Mouse (Mus musculus) limb, embryonic 14.5 days (tissue): ENCODE measurements around the gene Clgn. TPM values are rescaled to one million over a fixed set of nuclear protein-coding genes. Genes with fewer than 3 reads are reported as not detected.
"Not testable (repeated sequence)": the region's sequence is repeated elsewhere in the genome, so short reads cannot be mapped to it uniquely, and the experiment has no call there.

Source experiments
- ATAC-seq: fragments of 200-750 bp; cut with Nextera tagmentation; 2 replicates; pipeline ENCODE4 v1.8.0; 2017; ENCODE audit warnings: low read depth, moderate number of reproducible peaks, moderate TSS enrichment; ENCODE audit not compliant: low FRiP score
- DNase-seq: peaks from one replicate; pipeline ENCODE4 v3.0.0-alpha.2; 2015; ENCODE audit warnings: low spot score
- H3K27ac ChIP-seq: fragments of 300-500 bp; sonication (generic); replicated peaks from 2 replicates; pipeline ENCODE4 v1.5.1; 2014; ENCODE audit warnings: low read depth, mild to moderate bottlenecking, low read length, moderate library complexity, mixed read lengths
- H3K27me3 ChIP-seq: fragments of 300-500 bp; sonication (generic); 2 replicates; pipeline ENCODE4 v1.6.1; 2014; ENCODE audit warnings: low read length, mixed read lengths; ENCODE audit not compliant: control insufficient read depth, insufficient read depth
- H3K36me3 ChIP-seq: fragments of 300-500 bp; sonication (generic); 2 replicates; pipeline ENCODE4 v1.6.1; 2014; ENCODE audit warnings: mild to moderate bottlenecking, low read length, moderate library complexity, mixed read lengths; ENCODE audit not compliant: control insufficient read depth, insufficient read depth
- H3K4me1 ChIP-seq: fragments of 300-500 bp; sonication (generic); 2 replicates; pipeline ENCODE4 v1.6.1; 2014; ENCODE audit warnings: antibody characterized with exemption, low read length, mixed read lengths; ENCODE audit not compliant: control insufficient read depth, insufficient read depth
- H3K4me2 ChIP-seq: fragments of 300-500 bp; sonication (generic); replicated peaks from 2 replicates; pipeline ENCODE4 v1.6.1; 2014; ENCODE audit warnings: low read depth, mild to moderate bottlenecking, low read length, moderate library complexity; ENCODE audit not compliant: severe bottlenecking
- H3K4me3 ChIP-seq: fragments of 300-500 bp; sonication (generic); replicated peaks from 2 replicates; pipeline ENCODE4 v1.5.1; 2014; ENCODE audit warnings: low read length
- H3K9ac ChIP-seq: fragments of 300-500 bp; sonication (generic); 2 replicates; pipeline ENCODE4 v1.6.1; 2014; ENCODE audit warnings: mild to moderate bottlenecking, low read depth, low read length, moderate library complexity; ENCODE audit not compliant: severe bottlenecking
- H3K9me3 ChIP-seq: fragments of 300-500 bp; sonication (generic); 2 replicates; pipeline ENCODE4 v1.6.1; 2016; ENCODE audit warnings: low read length; ENCODE audit not compliant: control insufficient read depth
- POLR2A ChIP-seq: fragments of 200-500 bp; IDR thresholded peaks from 2 replicates; pipeline ENCODE4 v1.8.0; 2012; ENCODE audit warnings: inconsistent platforms, mild to moderate bottlenecking, moderate library complexity, borderline replicate concordance; ENCODE audit not compliant: insufficient read depth, insufficient read length; ENCODE audit errors: extremely low read depth
- WGBS: fragments of 180-500 bp; shearing (Covaris S2); extraction: QIAGEN DNeasy Blood & Tissue Kit; methylation state at CpG from one replicate; pipeline ENCODE4 v1.1.7; 2014; 5-methylcytosine and 5-hydroxymethylcytosine counted together
- polyA plus RNA-seq, 2 experiments: library from polyadenylated mRNA; depleted of rRNA in 1 of 2; stranded (reverse) in 1 of 2; unstranded in 1 of 2; fragments of >200 nt; fragmentation: Nextera tagmentation in 1 of 2; extraction: Ambion mirVana in 1 of 2; gene quantifications; 2 replicates each; pipeline versions ENCODE4 v1.2.1 to v1.2.3; 2012 to 2014

The Clgn gene
- polyA plus RNA-seq, 2 experiments = 0.33 to 0.43 TPM

- no peak overlapping the region for H3K27ac ChIP-seq
- H3K9ac ChIP-seq = no peak overlapping the region
- H3K27me3 ChIP-seq = no peaks in the 10 kb centered on the region
- H3K4me2 ChIP-seq = no peak overlapping the region
- no peaks in the 10 kb centered on the region for H3K9me3 ChIP-seq
- ATAC-seq = no peak
- H3K4me3 ChIP-seq = no peak overlapping the region
- no peaks in the 10 kb centered on the region for H3K4me1 ChIP-seq
- DNase-seq = no peak
- WGBS = 79% methylated on average over 7 of the region's 7 CpGs
- H3K36me3 ChIP-seq = no peaks in the 10 kb centered on the region
- no peak for TF ChIP-seq POLR2A
Measured at GRCm38 (mm10) chr8:83426949-83427348, 37.3 kb downstream of the Clgn start.

DNA sequence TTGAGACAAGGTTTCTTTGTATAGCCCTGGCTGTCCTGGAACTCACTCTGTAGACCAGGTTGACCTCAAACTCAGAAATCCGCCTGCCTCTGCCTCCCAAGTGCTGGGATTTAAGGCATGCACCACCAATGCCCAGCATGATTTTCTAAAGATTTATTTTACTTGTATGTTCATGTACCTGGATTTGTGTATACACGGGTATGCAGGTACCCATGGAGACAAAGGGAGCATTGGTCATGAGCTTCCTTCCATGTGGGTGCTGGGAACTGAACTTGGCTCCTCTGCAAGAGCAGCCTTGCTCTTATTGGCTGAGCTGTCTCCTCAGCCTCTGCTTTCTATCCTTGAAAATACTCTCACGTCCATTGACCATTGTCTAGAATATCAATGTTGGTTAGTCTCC is 39.0 kb downstream of the Clgn start:
- not testable (repeated sequence) for H3K4me1 ChIP-seq, H3K4me3 ChIP-seq, H3K4me2 ChIP-seq, H3K9me3 ChIP-seq, ATAC-seq, DNase-seq, H3K27me3 ChIP-seq, H3K36me3 ChIP-seq, H3K27ac ChIP-seq, H3K9ac ChIP-seq
- 90% methylated on average over 3 of the region's 3 CpGs for WGBS

- H3K27me3 ChIP-seq = no peaks in the 10 kb centered on the region
- H3K27ac ChIP-seq = no peak overlapping the region
- no peak overlapping the region for H3K9ac ChIP-seq
- TF ChIP-seq POLR2A = no peak
- H3K4me3 ChIP-seq = no peak overlapping the region
- DNase-seq (no peak), ATAC-seq (no peak)
- peaks cover 9% of the 10 kb centered on the region for H3K36me3 ChIP-seq
- WGBS = 46% methylated on average over 4 of the region's 4 CpGs
- no peak overlapping the region for H3K4me2 ChIP-seq
- H3K4me1 ChIP-seq = no peaks in the 10 kb centered on the region
- no peaks in the 10 kb centered on the region for H3K9me3 ChIP-seq
Measured at GRCm38 (mm10) chr8:83429071-83429524, 39.4 kb downstream of the Clgn start.

DNA sequence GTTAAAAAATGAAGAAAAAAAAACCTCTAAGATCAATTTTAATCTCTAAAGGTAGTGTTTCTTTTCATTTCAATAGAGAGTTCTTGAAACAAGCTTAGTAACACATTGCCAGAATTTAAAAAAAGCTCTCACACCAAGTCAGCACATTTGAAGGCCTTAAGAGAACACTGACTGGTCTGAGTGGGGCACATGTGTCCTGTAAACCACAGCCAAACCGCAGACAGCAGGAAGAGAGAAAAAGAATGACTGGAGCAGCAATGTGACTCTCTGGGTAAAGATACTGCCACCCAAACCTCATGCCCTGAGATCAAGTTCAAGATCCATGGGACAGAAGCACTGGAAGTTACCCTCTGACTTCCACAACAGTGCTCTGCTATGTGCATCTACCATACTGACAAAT is 47.4 kb downstream of the Clgn start:
- Histone ChIP-seq H3K9me3 (no peaks in the 10 kb centered on the region), H3K4me2 (no peak overlapping the region), H3K9ac (no peak overlapping the region), H3K27me3 (no peaks in the 10 kb centered on the region), H3K36me3 (peaks cover 27% of the 10 kb centered on the region), H3K4me1 (peaks cover 8% of the 10 kb centered on the region), H3K4me3 (no peak overlapping the region), H3K27ac (no peak overlapping the region)
- TF ChIP-seq POLR2A = no peak
- ATAC-seq (no peak), DNase-seq (no peak)
- 67% methylated on average over 1 of the region's 1 CpGs for WGBS

DNA sequence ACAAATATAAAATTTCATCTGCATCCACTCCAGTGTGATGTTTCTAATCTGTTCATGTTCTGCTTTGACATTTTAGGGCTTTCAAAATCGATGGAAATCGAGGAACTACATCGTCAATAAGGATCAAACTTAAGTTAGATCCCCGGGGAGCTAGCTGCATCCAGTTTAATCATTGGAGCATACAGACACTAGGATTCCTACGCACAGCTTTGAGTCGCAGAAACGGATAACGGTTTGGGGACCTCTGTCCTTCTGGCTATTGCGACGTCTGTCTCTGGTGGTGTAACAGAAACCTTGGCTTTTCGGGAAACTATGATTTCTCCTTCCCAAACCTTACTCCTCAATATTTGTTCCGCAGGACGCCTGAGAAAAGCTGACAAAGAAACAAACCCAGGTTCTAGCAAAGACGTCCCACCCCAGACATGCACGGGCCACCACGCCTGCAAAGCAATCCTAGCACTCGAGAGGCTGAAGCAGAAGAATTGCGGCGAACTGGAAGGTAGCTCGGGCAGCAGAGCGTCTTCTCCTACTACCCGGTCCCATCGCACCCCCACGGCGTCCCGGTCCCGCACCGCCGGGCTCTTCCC is 52.1 kb downstream of the Clgn start:
- no peak for DNase-seq

More for the DNA sequence above, 52.1 kb downstream of the Clgn start:
- no peak for ATAC-seq
- Histone ChIP-seq H3K4me3 (peak overlapping the region; percentile 90), H3K27me3 (no peaks in the 10 kb centered on the region), H3K4me1 (peaks cover 8% of the 10 kb centered on the region), H3K4me2 (peak overlapping the region; percentile 68), H3K36me3 (peaks cover 12% of the 10 kb centered on the region; the same call in 1 of the 2 replicates), H3K27ac (peak overlapping the region; percentile 86), H3K9me3 (no peaks in the 10 kb centered on the region), H3K9ac (peak overlapping the region; percentile 94)
- TF ChIP-seq POLR2A = no peak
- 1% methylated on average over 29 of the region's 29 CpGs for WGBS
